Mouse (Mus musculus): ENCODE measurements around the gene Slpi.

- no peak for TF ChIP-seq POLR2A (IDR thresholded peaks at IDR 0.05; ENCODE audit: insufficient read length, low read depth)
- TF ChIP-seq MYOG (IDR thresholded peaks at IDR 0.05; ENCODE audit: control insufficient read depth in 1 of 3, insufficient read depth in 1 of 3, insufficient read length in 2 of 3, low read depth in 2 of 3), result no peak
- TF ChIP-seq MAX (IDR thresholded peaks at IDR 0.05; ENCODE audit: low read depth), result no peak
- TF ChIP-seq TCF12 (IDR thresholded peaks at IDR 0.05; ENCODE audit: insufficient read depth, poor library complexity, severe bottlenecking), result no peak
Observed at GRCm38 (mm10) chr2:164389499-164389898, 604 bp upstream of the Slpi start.
